Mouse (Mus musculus): ENCODE measurements around the gene Stat4.

DNA sequence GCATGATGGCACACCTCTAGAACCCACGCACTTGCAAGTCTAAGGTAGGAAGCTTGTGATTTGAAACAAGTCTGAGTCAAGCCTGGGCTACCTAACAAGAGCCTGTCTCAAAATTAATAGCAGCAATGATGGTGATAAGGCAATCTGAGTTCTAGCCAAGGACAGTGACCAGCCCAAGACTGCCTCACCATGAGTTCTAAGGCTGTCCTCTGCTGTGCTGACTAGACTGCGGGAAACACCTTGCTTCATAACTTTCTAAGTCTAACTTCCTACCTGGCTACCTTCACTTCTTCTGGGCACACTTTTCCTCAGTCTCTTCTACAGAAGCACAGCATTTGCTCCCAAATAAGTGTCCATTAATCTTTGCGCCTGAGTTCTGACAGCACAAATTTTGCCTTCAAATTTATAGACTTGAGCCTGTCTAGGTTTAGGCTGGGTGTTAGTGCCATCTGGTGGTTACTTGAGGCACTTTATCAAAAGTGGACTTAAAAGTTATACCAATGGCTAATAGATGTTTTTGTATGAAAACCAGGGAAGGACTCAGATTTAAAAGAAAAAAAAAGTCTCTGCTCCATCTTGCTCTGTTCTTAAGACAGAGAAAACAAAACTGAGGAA lies 111.8 kb downstream of the Stat4 start:
- TF ChIP-seq EP300 (optimal IDR thresholded peaks at IDR 0.05) = no peak
- peak; percentile 88 for TF ChIP-seq CTCF (IDR thresholded peaks at IDR 0.05; ENCODE audit: low read depth)

Data from stomach, postnatal 0 days (tissue).